Mouse (Mus musculus) hindbrain, embryonic 13.5 days (tissue): Measurements from ENCODE around the gene Psmd2. TPM values are rescaled to one million over a fixed set of nuclear protein-coding genes. Genes with fewer than 3 reads are reported as not detected.

ENCODE experiments used
- ATAC-seq: fragments of 200-750 bp; cut with Nextera tagmentation; 2 replicates; pipeline ENCODE4 v1.8.0; 2017; ENCODE audit warnings: moderate TSS enrichment; ENCODE audit not compliant: low FRiP score
- H3K27ac ChIP-seq: fragments of 300-500 bp; sonication (generic); 2 replicates; pipeline ENCODE4 v1.5.1; 2015; ENCODE audit warnings: inconsistent platforms, mild to moderate bottlenecking, moderate library complexity
- H3K27me3 ChIP-seq: fragments of 300-500 bp; sonication (generic); 2 replicates; pipeline ENCODE4 v1.6.1; 2015; ENCODE audit warnings: mild to moderate bottlenecking, inconsistent platforms
- H3K36me3 ChIP-seq: fragments of 300-500 bp; sonication (generic); 2 replicates; pipeline ENCODE4 v1.6.1; 2015; ENCODE audit warnings: mild to moderate bottlenecking, inconsistent platforms
- H3K4me1 ChIP-seq: fragments of 300-500 bp; sonication (generic); replicated peaks from 2 replicates; pipeline ENCODE4 v1.6.1; 2015; ENCODE audit warnings: inconsistent platforms
- H3K4me2 ChIP-seq: fragments of 300-500 bp; sonication (generic); 2 replicates; pipeline ENCODE4 v1.6.1; 2015; ENCODE audit warnings: inconsistent platforms, mild to moderate bottlenecking, moderate library complexity
- H3K4me3 ChIP-seq: fragments of 300-500 bp; sonication (generic); 2 replicates; pipeline ENCODE4 v1.5.1; 2015; ENCODE audit warnings: mild to moderate bottlenecking, inconsistent platforms
- H3K9ac ChIP-seq: fragments of 300-500 bp; sonication (generic); 2 replicates; pipeline ENCODE4 v1.6.1; 2015; ENCODE audit warnings: mild to moderate bottlenecking, inconsistent platforms
- H3K9me3 ChIP-seq: fragments of 300-500 bp; sonication (generic); 2 replicates; pipeline ENCODE4 v1.6.1; 2016; ENCODE audit warnings: inconsistent platforms
- WGBS: fragments of 180-500 bp; shearing (Covaris S2); methylation state at CpG from one replicate; pipeline ENCODE4 v1.1.7; 2015; 5-methylcytosine and 5-hydroxymethylcytosine counted together
- polyA plus RNA-seq: library from polyadenylated mRNA; unstranded; fragments of >200 nt; fragmentation: Nextera tagmentation; extraction: Ambion mirVana; gene quantifications from 2 replicates; pipeline ENCODE4 v1.2.1, GENCODE M21; 2015

The Psmd2 gene
- polyA plus RNA-seq, 1 experiment from 2014 or later, result 363 TPM

DNA sequence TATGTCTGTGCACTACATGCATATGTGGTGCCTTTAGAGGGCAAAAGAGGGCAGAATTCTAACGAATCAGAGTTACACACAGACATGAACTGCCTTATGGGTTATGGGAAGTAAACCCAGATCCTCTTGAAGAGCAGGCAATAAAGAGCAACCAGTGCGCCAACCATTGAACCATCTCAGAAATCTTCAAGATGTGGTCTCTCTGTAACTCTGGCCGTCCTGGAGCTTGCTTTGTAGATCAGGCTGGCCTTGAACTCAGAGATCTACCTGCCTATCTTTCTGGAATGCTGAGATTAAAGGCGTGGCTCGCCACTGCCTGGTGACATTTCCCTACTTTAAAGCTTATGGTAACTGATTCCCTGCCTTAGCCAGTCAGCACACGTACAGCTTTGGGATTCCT lies 20.4 kb downstream of the Psmd2 start:
- Histone ChIP-seq H3K9ac (no peak overlapping the region), H3K4me3 (peak overlapping the region; percentile 82), H3K36me3 (peaks cover 17% of the 10 kb centered on the region), H3K4me2 (peak overlapping the region; percentile 98), H3K27me3 (no peaks in the 10 kb centered on the region), H3K27ac (no peak overlapping the region), H3K9me3 (no peaks in the 10 kb centered on the region), H3K4me1 (peaks cover 26% of the 10 kb centered on the region)
- ATAC-seq, result no peak
- 32% methylated on average over 6 of the region's 6 CpGs for WGBS

DNA sequence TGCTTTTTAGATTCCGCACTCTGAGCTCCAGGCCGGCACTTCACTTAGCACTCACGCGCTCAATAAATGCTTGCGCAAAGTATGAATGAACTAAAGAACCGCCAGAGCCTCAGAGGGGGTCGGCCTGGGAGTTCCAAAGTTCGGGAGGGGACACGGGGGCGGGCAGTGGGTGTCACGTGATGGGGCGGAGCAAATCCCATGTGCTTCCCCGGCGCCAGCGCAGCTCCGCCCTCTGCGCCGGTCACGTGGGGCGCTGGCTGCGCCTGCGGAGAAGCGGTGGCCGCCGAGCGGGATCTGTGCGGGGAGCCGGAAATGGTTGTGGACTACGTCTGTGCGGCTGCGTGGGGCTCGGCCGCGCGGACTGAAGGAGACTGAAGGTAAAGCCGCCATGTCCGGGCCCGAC lies 21.0 kb downstream of the Psmd2 start:
- H3K9ac ChIP-seq, result peak overlapping the region; percentile 98
- peak; percentile 96 for ATAC-seq
- WGBS, result 0% methylated on average over 32 of the region's 38 CpGs

DNA sequence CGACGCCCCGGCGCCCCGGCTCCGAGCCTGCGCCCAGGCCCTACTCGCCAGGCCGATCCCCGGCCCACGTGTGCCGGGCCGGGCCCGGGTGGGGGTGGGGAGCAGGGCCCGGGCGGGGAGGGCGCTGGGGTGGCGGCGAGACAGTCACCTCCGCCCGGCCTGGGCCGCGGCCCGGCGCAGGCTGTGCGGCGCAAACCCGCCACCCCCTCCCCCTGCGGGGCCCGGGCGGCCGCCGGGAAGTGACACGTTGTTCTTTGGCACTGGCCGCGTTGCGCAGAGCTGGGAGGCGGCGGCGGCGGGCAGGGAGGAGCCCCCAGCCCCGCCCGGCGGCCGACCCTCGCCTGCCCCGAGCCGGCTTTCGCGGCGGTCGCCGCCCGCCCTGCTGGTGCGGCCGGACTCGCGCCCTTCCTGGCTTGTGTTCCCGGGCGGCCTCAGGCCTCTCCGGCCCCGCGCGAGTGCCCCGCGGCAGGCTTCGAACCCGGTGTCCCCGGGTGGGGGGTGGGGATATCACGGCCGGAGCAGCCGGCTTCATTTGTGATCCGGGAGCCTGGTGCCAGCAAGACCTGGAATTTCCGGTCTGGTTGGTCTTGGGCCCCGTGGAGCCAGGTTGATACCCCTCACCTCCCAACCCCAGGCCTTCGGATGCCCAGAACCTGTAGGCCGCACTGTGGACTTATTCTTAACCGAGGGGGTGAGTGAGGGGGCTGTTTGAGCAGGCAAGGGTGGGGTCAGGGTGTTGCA lies 21.7 kb downstream of the Psmd2 start:
- Histone ChIP-seq H3K4me1 (peaks cover 29% of the 10 kb centered on the region), H3K9ac (peak overlapping the region; percentile 98), H3K27me3 (no peaks in the 10 kb centered on the region), H3K4me3 (peak overlapping the region; percentile 82), H3K36me3 (peaks cover 28% of the 10 kb centered on the region), H3K27ac (peak overlapping the region; percentile 93), H3K9me3 (no peaks in the 10 kb centered on the region), H3K4me2 (peak overlapping the region; percentile 98)
- WGBS, result under 1% methylated on average over 41 of the region's 78 CpGs
- ATAC-seq, result peak; percentile 90

More for the DNA sequence above, 21.0 kb downstream of the Psmd2 start:
- Histone ChIP-seq H3K27ac (peak overlapping the region; percentile 93), H3K27me3 (no peaks in the 10 kb centered on the region), H3K4me1 (peaks cover 26% of the 10 kb centered on the region), H3K4me2 (peak overlapping the region; percentile 98), H3K4me3 (peak overlapping the region; percentile 82), H3K9me3 (no peaks in the 10 kb centered on the region), H3K36me3 (peaks cover 22% of the 10 kb centered on the region)

DNA sequence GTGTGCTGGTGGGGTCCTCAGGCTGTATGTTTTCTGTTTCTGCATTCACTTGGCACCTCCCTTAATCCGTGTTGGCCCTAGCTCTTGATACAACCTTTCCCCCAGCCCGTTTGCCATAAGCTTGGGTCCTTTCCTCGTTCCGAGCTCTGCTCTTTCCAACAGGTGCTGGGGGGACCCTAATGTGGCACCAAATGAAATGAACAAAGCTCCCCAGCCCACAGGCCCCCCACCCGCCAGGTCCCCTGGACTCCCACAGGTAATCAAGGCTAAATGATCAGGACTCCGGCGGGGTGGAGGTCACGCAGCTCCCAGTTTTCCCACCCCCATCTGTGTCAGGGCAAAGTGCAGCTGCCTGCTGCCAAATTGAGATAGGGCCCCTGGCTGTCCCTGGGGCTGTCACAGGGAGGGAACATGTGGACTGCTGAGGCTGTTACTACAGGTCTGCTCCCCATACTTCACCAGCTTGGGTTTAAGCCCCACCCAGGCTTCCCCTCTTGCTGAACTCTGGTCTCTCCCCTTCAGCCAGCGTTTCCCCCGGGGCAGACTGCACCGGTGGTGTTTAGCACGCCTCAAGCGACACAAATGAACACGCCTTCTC lies 22.4 kb downstream of the Psmd2 start:
- peaks cover 35% of the 10 kb centered on the region for H3K36me3 ChIP-seq
- peak overlapping the region; percentile 82 for H3K4me3 ChIP-seq
- peak overlapping the region; percentile 98 for H3K4me2 ChIP-seq
- H3K9me3 ChIP-seq, result no peaks in the 10 kb centered on the region
- H3K9ac ChIP-seq, result peak overlapping the region; percentile 98
- no peak for ATAC-seq
- H3K27ac ChIP-seq, result peak overlapping the region; percentile 93
- whole genome bisulfite sequencing, result 14% methylated on average over 14 of the region's 14 CpGs
- no peaks in the 10 kb centered on the region for H3K27me3 ChIP-seq
- peaks cover 29% of the 10 kb centered on the region for H3K4me1 ChIP-seq

DNA sequence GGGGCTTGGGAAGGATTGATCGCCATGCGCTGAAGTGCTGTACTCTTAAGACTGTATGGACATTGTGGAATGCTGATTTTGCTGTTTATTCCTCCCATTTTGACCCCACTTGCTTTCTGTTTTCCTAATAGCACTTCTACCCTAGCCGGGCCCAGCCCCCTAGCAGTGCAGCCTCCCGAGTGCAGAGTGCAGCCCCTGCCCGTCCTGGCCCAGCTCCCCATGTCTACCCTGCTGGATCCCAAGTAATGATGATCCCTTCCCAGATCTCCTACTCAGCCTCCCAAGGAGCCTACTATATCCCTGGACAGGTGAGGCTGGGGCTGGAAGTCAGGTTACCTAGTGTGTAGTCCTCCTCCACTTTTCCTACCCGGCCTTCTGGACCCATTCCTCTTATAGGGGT lies 23.8 kb downstream of the Psmd2 start:
- Histone ChIP-seq H3K4me1 (peaks cover 29% of the 10 kb centered on the region), H3K27ac (no peak overlapping the region), H3K9ac (no peak overlapping the region), H3K4me2 (no peak overlapping the region), H3K9me3 (no peaks in the 10 kb centered on the region), H3K36me3 (peaks cover 49% of the 10 kb centered on the region), H3K27me3 (no peaks in the 10 kb centered on the region), H3K4me3 (no peak overlapping the region)
- WGBS, result 91% methylated on average over 6 of the region's 6 CpGs
- ATAC-seq, result no peak

DNA sequence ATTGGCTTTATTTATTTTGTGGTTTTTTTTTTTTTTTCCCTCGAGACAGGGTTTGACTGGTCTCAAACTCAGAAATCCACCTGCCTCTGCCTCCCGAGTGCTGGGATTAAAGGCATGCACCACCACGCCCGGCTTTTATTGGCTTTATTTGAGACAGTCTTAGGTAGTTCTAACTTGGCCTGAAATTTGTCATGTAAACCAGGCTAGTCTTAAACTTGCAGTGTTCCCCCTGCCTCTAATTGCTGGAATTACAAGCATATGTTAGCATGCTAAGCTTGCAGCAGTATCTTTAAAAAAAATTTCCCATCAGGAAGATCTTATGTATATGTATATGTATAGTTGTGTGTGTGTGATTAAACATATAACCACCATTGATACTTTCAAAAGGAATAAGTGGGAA lies 25.2 kb downstream of the Psmd2 start:
- WGBS, result 92% methylated on average over 4 of the region's 4 CpGs
- no peak overlapping the region for H3K4me3 ChIP-seq
- no peak overlapping the region for H3K4me2 ChIP-seq
- no peak overlapping the region for H3K9ac ChIP-seq
- no peak for ATAC-seq
- H3K4me1 ChIP-seq, result peaks cover 29% of the 10 kb centered on the region
- no peaks in the 10 kb centered on the region for H3K27me3 ChIP-seq
- no peak overlapping the region for H3K27ac ChIP-seq
- H3K36me3 ChIP-seq, result peaks cover 64% of the 10 kb centered on the region
- no peaks in the 10 kb centered on the region for H3K9me3 ChIP-seq

DNA sequence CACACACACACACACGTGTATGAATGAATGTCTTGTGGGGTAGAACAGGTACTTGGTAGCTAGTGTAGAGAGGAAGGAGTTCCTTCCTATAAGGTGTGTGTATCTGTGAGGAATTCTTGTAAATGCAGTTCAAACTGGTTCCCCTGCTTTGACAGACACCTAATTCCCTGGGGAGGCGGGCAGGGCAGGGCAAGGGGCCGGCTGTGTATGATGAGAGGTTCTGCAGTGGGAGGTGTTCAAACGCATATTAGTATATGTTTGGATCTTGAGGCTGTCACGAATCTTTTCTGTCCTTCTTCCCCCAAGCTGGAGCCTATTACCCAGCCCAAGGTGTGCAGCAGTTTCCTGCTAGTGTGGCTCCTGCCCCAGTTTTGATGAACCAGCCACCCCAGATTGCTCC lies 25.9 kb downstream of the Psmd2 start:
- H3K36me3 ChIP-seq, result peaks cover 71% of the 10 kb centered on the region
- WGBS, result 89% methylated on average over 5 of the region's 5 CpGs
- H3K9ac ChIP-seq, result no peak overlapping the region
- no peak overlapping the region for H3K4me3 ChIP-seq
- no peaks in the 10 kb centered on the region for H3K27me3 ChIP-seq
- no peak for ATAC-seq
- peaks cover 25% of the 10 kb centered on the region for H3K4me1 ChIP-seq
- H3K9me3 ChIP-seq, result no peaks in the 10 kb centered on the region
- H3K4me2 ChIP-seq, result no peak overlapping the region
- H3K27ac ChIP-seq, result no peak overlapping the region

DNA sequence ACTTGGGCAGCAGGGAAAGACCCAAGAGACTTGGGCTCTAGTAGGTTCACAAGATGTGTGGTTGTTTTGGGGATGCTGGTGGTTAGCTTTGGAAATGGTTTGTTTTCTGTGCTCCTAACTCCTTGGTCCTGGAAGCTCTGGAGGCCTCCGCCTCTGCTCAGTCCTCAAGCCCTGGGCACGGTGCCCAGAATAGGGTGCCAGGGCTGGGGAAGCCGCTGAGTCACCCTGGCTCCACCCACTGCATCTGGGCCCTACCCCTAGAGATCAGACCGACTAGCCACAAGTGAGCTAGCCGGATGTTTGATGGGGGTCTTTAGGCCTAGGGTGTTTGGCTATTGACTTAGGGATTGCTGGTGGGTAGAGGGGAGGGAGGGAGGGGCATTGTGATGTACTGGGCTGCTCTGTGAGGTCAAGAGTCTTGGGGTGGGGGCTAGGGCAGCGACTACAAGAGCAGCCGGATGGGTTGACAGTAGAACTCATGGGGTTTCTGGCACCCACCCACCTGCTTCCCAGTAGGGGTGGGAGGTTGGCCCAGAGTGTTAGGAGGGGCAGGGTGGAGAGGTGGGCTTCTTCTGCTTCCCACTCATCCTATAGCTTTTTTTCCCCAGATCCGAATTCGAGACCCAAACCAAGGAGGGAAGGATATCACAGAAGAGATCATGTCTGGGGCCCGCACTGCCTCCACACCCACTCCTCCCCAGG lies 26.7 kb downstream of the Psmd2 start:
- H3K4me3 ChIP-seq, result no peak overlapping the region
- ATAC-seq, result 0 out of 2 replicates have a peak, but pooled peaks have one; percentile 8
- peaks cover 25% of the 10 kb centered on the region for H3K4me1 ChIP-seq
- H3K27me3 ChIP-seq, result no peaks in the 10 kb centered on the region
- no peak overlapping the region for H3K27ac ChIP-seq
- H3K9me3 ChIP-seq, result no peaks in the 10 kb centered on the region
- 76% methylated on average over 10 of the region's 10 CpGs for WGBS
- no peak overlapping the region for H3K4me2 ChIP-seq
- H3K36me3 ChIP-seq, result peaks cover 78% of the 10 kb centered on the region
- H3K9ac ChIP-seq, result no peak overlapping the region

DNA sequence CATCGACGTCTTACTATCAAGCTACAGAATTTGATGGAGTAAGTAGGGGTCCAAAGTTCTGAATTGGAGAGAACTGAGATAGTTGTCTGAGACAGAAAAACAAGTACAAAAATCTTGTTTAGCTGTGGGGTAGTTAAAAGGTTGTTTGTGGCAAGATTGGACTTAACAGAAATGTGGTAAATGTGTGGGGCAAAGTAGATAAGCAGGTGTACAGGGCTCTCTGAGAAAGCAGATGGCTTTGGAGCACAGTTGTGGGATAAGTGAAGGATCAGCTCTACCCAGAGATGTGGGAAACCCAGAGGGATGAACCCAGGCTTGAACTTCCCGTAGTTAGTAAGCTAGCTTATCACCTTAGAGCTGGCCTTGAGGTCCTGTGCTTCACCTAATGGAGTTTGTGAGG lies 39.3 kb downstream of the Psmd2 start:
- no peak overlapping the region for H3K9ac ChIP-seq
- H3K36me3 ChIP-seq, result peaks cover 66% of the 10 kb centered on the region
- no peak for ATAC-seq
- H3K27ac ChIP-seq, result no peak overlapping the region
- no peak overlapping the region for H3K4me3 ChIP-seq
- 95% methylated on average over 3 of the region's 3 CpGs for WGBS
- H3K4me2 ChIP-seq, result no peak overlapping the region
- H3K9me3 ChIP-seq, result no peaks in the 10 kb centered on the region
- H3K27me3 ChIP-seq, result no peaks in the 10 kb centered on the region
- peaks cover 37% of the 10 kb centered on the region for H3K4me1 ChIP-seq

DNA sequence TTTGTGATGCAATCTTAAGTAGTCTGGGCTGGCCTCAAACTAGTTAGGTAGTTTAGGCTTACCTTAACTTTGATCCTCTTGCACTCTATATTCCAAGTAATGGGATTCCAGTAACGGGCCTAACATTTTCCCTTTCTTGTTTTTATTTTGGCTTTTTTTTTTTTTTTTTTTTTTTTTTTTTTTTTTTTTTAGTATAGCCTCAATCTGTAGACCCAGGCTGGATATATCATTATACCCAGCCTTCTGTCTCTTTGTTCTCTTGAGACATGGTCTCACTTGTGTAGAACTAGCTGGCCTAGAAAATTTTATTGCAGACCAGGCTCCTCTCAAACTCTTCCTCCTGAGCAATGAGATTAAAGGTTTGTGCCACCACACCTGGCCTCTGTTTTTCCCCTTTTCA lies 40.2 kb downstream of the Psmd2 start:
- peak overlapping the region; percentile 98; the same call in 1 of the 2 replicates for H3K27ac ChIP-seq
- H3K9ac ChIP-seq, result no peak overlapping the region
- peaks cover 46% of the 10 kb centered on the region for H3K4me1 ChIP-seq
- no peak overlapping the region for H3K4me3 ChIP-seq
- peaks cover 58% of the 10 kb centered on the region for H3K36me3 ChIP-seq
- no peaks in the 10 kb centered on the region for H3K9me3 ChIP-seq
- H3K4me2 ChIP-seq, result no peak overlapping the region
- ATAC-seq, result no peak
- no peaks in the 10 kb centered on the region for H3K27me3 ChIP-seq
- WGBS, result 82% methylated on average over 1 of the region's 1 CpGs

DNA sequence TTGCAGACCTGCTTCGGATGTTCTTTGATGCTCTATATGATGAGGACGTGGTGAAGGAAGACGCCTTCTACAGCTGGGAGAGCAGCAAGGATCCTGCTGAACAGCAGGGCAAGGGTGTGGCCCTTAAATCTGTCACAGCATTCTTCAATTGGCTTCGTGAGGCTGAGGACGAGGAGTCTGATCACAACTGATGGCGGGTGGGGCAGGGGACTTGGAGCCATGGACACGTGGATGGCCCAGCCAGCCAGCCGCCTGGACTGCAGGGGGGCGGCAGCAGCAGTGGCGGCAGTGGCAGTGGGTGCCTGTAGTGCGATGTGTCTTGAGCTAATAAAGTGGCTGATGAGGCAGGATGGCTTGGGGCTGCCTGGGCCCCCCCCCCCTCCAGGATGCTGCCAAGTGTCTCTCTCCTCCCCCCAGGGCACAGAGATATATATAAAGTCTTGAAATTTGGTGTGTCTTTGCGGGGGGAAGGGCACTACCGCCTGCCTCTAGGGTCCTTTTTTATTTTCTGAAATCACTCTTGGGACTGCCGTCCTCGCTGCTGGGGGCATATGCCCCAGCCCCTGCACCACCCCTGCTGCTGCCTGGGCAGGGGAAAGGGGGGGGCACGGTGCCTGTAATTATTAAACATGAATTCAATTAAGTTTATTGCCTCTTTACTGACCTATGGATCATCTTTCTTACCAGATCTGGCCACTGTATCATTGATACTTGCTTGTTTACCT lies 41.0 kb downstream of the Psmd2 start:
- H3K4me1 ChIP-seq, result peaks cover 49% of the 10 kb centered on the region
- peak overlapping the region; percentile 64 for H3K4me3 ChIP-seq
- 37% methylated on average over 16 of the region's 16 CpGs for WGBS
- H3K9ac ChIP-seq, result peak overlapping the region; percentile 85; the same call in 1 of the 2 replicates
- peak overlapping the region; percentile 81 for H3K4me2 ChIP-seq
- H3K27me3 ChIP-seq, result no peaks in the 10 kb centered on the region
- H3K27ac ChIP-seq, result peak overlapping the region; percentile 98
- peaks cover 50% of the 10 kb centered on the region for H3K36me3 ChIP-seq
- peak; percentile 0; the same call in 1 of the 2 replicates for ATAC-seq
- no peaks in the 10 kb centered on the region for H3K9me3 ChIP-seq
